Mouse (Mus musculus) kidney, embryonic 15.5 days (tissue): ENCODE measurements around the gene Capn13. TPM values are rescaled to one million over a fixed set of nuclear protein-coding genes. Genes with fewer than 3 reads are reported as not detected.

ENCODE experiments used
- ATAC-seq: fragments of 200-750 bp; cut with Nextera tagmentation; replicated peaks from 2 replicates; pipeline ENCODE4 v1.8.0; 2017; ENCODE audit warnings: moderate TSS enrichment; ENCODE audit not compliant: low FRiP score
- H3K27ac ChIP-seq: fragments of 300-500 bp; sonication (generic); 2 replicates; pipeline ENCODE4 v1.5.1; 2015; ENCODE audit warnings: mild to moderate bottlenecking, inconsistent platforms
- H3K27me3 ChIP-seq: fragments of 300-500 bp; sonication (generic); 2 replicates; pipeline ENCODE4 v1.6.1; 2015; ENCODE audit warnings: inconsistent platforms
- H3K36me3 ChIP-seq: fragments of 300-500 bp; sonication (generic); 2 replicates; pipeline ENCODE4 v1.6.1; 2015; ENCODE audit warnings: inconsistent platforms
- H3K4me1 ChIP-seq: fragments of 300-500 bp; sonication (generic); 2 replicates; pipeline ENCODE4 v1.6.1; 2015; ENCODE audit warnings: inconsistent platforms
- H3K4me2 ChIP-seq: fragments of 300-500 bp; sonication (generic); 2 replicates; pipeline ENCODE4 v1.6.1; 2015; ENCODE audit warnings: moderate library complexity, mild to moderate bottlenecking, inconsistent platforms
- H3K4me3 ChIP-seq: fragments of 300-500 bp; sonication (generic); replicated peaks from 2 replicates; pipeline ENCODE4 v1.5.1; 2015; ENCODE audit warnings: mild to moderate bottlenecking, inconsistent platforms
- H3K9ac ChIP-seq: fragments of 300-500 bp; sonication (generic); 2 replicates; pipeline ENCODE4 v1.6.1; 2015; ENCODE audit warnings: mild to moderate bottlenecking, inconsistent platforms
- H3K9me3 ChIP-seq: fragments of 300-500 bp; sonication (generic); replicated peaks from 2 replicates; pipeline ENCODE4 v1.6.1; 2016; ENCODE audit warnings: inconsistent platforms
- WGBS: fragments of 180-500 bp; shearing (Covaris S2); methylation state at CpG from one replicate; pipeline ENCODE4 v1.1.7; 2015; ENCODE audit warnings: mixed read lengths; 5-methylcytosine and 5-hydroxymethylcytosine counted together
- polyA plus RNA-seq: library from polyadenylated mRNA; unstranded; fragments of >200 nt; fragmentation: Nextera tagmentation; extraction: Ambion mirVana; gene quantifications from 2 replicates; pipeline ENCODE4 v1.2.1, GENCODE M21; 2015

The Capn13 gene
- polyA plus RNA-seq, 1 experiment from 2014 or later: not detected

- WGBS: 51% methylated on average over 7 of the region's 7 CpGs
- Histone ChIP-seq H3K9ac (no peak overlapping the region), H3K9me3 (no peaks in the 10 kb centered on the region), H3K27me3 (no peaks in the 10 kb centered on the region), H3K4me1 (0 out of 2 replicates have a peak, but pooled peaks cover 9% of the 10 kb centered on the region), H3K27ac (0 out of 2 replicates have a peak overlapping the region, but pooled peaks have one; percentile 37), H3K36me3 (no peaks in the 10 kb centered on the region), H3K4me2 (no peak overlapping the region), H3K4me3 (no peak overlapping the region)
- ATAC-seq: peak; percentile 67; the same call in 1 of the 2 replicates
These were observed 10.2 kb downstream of the Capn13 start for GRCm38 (mm10) chr17:73390191-73391089.

GRCm38 (mm10) chr17:73389336-73389735, 11.3 kb downstream of the Capn13 start:
- no peak for ATAC-seq
- WGBS: 67% methylated on average over 3 of the region's 3 CpGs
- H3K4me1 ChIP-seq: 0 out of 2 replicates have a peak, but pooled peaks cover 9% of the 10 kb centered on the region
- H3K36me3 ChIP-seq: no peaks in the 10 kb centered on the region
- H3K9me3 ChIP-seq: no peaks in the 10 kb centered on the region
- H3K27me3 ChIP-seq: no peaks in the 10 kb centered on the region
- H3K9ac ChIP-seq: no peak overlapping the region
- H3K4me3 ChIP-seq: no peak overlapping the region
- H3K4me2 ChIP-seq: no peak overlapping the region
- H3K27ac ChIP-seq: no peak overlapping the region

- Histone ChIP-seq H3K4me3 (no peak overlapping the region), H3K9ac (no peak overlapping the region), H3K4me1 (0 out of 2 replicates have a peak, but pooled peaks cover 9% of the 10 kb centered on the region), H3K27me3 (no peaks in the 10 kb centered on the region; the same call in 1 of the 2 replicates), H3K4me2 (no peak overlapping the region), H3K36me3 (no peaks in the 10 kb centered on the region), H3K27ac (no peak overlapping the region), H3K9me3 (no peaks in the 10 kb centered on the region)
- no peak for ATAC-seq
- 37% methylated on average over 2 of the region's 2 CpGs for WGBS
These were observed 14.1 kb downstream of the Capn13 start for GRCm38 (mm10) chr17:73386581-73386980.

GRCm38 (mm10) chr17:73385940-73386339, 14.7 kb downstream of the Capn13 start:
- Histone ChIP-seq H3K27ac (no peak overlapping the region), H3K27me3 (no peaks in the 10 kb centered on the region; the same call in 1 of the 2 replicates), H3K4me1 (0 out of 2 replicates have a peak, but pooled peaks cover 9% of the 10 kb centered on the region), H3K36me3 (no peaks in the 10 kb centered on the region), H3K9ac (no peak overlapping the region), H3K4me3 (no peak overlapping the region), H3K9me3 (no peaks in the 10 kb centered on the region), H3K4me2 (no peak overlapping the region)
- WGBS: 46% methylated on average over 3 of the region's 3 CpGs
- ATAC-seq: no peak

GRCm38 (mm10) chr17:73382327-73383014, 18.2 kb downstream of the Capn13 start:
- no peaks in the 10 kb centered on the region for H3K36me3 ChIP-seq
- no peaks in the 10 kb centered on the region for H3K4me1 ChIP-seq
- H3K4me3 ChIP-seq: no peak overlapping the region
- no peaks in the 10 kb centered on the region; the same call in 1 of the 2 replicates for H3K27me3 ChIP-seq
- H3K27ac ChIP-seq: no peak overlapping the region
- ATAC-seq: no peak
- H3K4me2 ChIP-seq: no peak overlapping the region
- H3K9ac ChIP-seq: no peak overlapping the region
- H3K9me3 ChIP-seq: no peaks in the 10 kb centered on the region
- WGBS: 59% methylated on average over 9 of the region's 9 CpGs

GRCm38 (mm10) chr17:73381681-73382080, 19.0 kb downstream of the Capn13 start:
- 92% methylated on average over 3 of the region's 3 CpGs for WGBS
- no peaks in the 10 kb centered on the region for H3K36me3 ChIP-seq
- no peaks in the 10 kb centered on the region for H3K4me1 ChIP-seq
- no peaks in the 10 kb centered on the region; the same call in 1 of the 2 replicates for H3K27me3 ChIP-seq
- H3K27ac ChIP-seq: no peak overlapping the region
- no peak overlapping the region for H3K9ac ChIP-seq
- no peak overlapping the region for H3K4me3 ChIP-seq
- no peaks in the 10 kb centered on the region for H3K9me3 ChIP-seq
- H3K4me2 ChIP-seq: no peak overlapping the region
- ATAC-seq: no peak

- no peak for ATAC-seq
- Histone ChIP-seq H3K4me2 (no peak overlapping the region), H3K9me3 (no peaks in the 10 kb centered on the region), H3K36me3 (no peaks in the 10 kb centered on the region), H3K27ac (no peak overlapping the region), H3K9ac (no peak overlapping the region), H3K27me3 (no peaks in the 10 kb centered on the region; the same call in 1 of the 2 replicates), H3K4me3 (no peak overlapping the region), H3K4me1 (no peaks in the 10 kb centered on the region)
- WGBS: 65% methylated on average over 7 of the region's 7 CpGs
These were observed 22.7 kb downstream of the Capn13 start for GRCm38 (mm10) chr17:73377778-73378484.

- no peak for ATAC-seq
- no peak overlapping the region for H3K4me2 ChIP-seq
- H3K9me3 ChIP-seq: no peaks in the 10 kb centered on the region
- no peaks in the 10 kb centered on the region for H3K36me3 ChIP-seq
- no peak overlapping the region for H3K27ac ChIP-seq
- no peaks in the 10 kb centered on the region for H3K27me3 ChIP-seq
- H3K4me3 ChIP-seq: no peak overlapping the region
- 29% methylated on average over 3 of the region's 3 CpGs for WGBS
- H3K9ac ChIP-seq: no peak overlapping the region
- H3K4me1 ChIP-seq: no peaks in the 10 kb centered on the region
These were observed 33.3 kb downstream of the Capn13 start for GRCm38 (mm10) chr17:73367334-73367733.

- Histone ChIP-seq H3K27ac (no peak overlapping the region), H3K36me3 (no peaks in the 10 kb centered on the region), H3K4me1 (no peaks in the 10 kb centered on the region), H3K4me2 (no peak overlapping the region), H3K4me3 (no peak overlapping the region), H3K9ac (no peak overlapping the region), H3K27me3 (no peaks in the 10 kb centered on the region), H3K9me3 (no peaks in the 10 kb centered on the region)
- ATAC-seq: no peak
- WGBS: 55% methylated on average over 5 of the region's 5 CpGs
These were observed 39.6 kb downstream of the Capn13 start for GRCm38 (mm10) chr17:73361054-73361453.

- WGBS: 86% methylated on average over 6 of the region's 6 CpGs
- no peak for ATAC-seq
- Histone ChIP-seq H3K27ac (no peak overlapping the region), H3K4me3 (no peak overlapping the region), H3K27me3 (no peaks in the 10 kb centered on the region), H3K9me3 (no peaks in the 10 kb centered on the region), H3K36me3 (no peaks in the 10 kb centered on the region), H3K4me2 (no peak overlapping the region), H3K9ac (no peak overlapping the region), H3K4me1 (peaks cover 12% of the 10 kb centered on the region; the same call in 1 of the 2 replicates)
These were observed 56.9 kb downstream of the Capn13 start for GRCm38 (mm10) chr17:73343632-73344390.

GRCm38 (mm10) chr17:73342673-73343072, 58.0 kb downstream of the Capn13 start:
- Histone ChIP-seq H3K9ac (no peak overlapping the region), H3K4me1 (peaks cover 12% of the 10 kb centered on the region; the same call in 1 of the 2 replicates), H3K4me3 (no peak overlapping the region), H3K27me3 (no peaks in the 10 kb centered on the region), H3K36me3 (no peaks in the 10 kb centered on the region), H3K27ac (no peak overlapping the region), H3K4me2 (no peak overlapping the region), H3K9me3 (no peaks in the 10 kb centered on the region)
- WGBS: 72% methylated on average over 14 of the region's 14 CpGs
- ATAC-seq: 0 out of 2 replicates have a peak, but pooled peaks have one; percentile 13
